Mouse (Mus musculus) liver, embryonic 15.5 days (tissue): Measurements from ENCODE around the gene Smok3a. TPM values are rescaled to one million over a fixed set of nuclear protein-coding genes. Genes with fewer than 3 reads are reported as not detected.
A peak's percentile ranks its signal among the peaks of the same experiment; 100 is the strongest.
"Not testable (repeated sequence)": the region's sequence is repeated elsewhere in the genome, so short reads cannot be mapped to it uniquely, and the experiment has no call there.

ENCODE experiments used
- ATAC-seq: fragments of 200-750 bp; cut with Nextera tagmentation; 2 replicates; pipeline ENCODE4 v1.8.0; 2017; ENCODE audit warnings: moderate number of reproducible peaks, mild to moderate bottlenecking, moderate library complexity; ENCODE audit not compliant: insufficient read depth
- H3K27ac ChIP-seq: fragments of 300-500 bp; sonication (generic); replicated peaks from 2 replicates; pipeline ENCODE4 v1.5.1; 2015; ENCODE audit warnings: mild to moderate bottlenecking, inconsistent platforms
- H3K27me3 ChIP-seq: fragments of 300-500 bp; sonication (generic); 2 replicates; pipeline ENCODE4 v1.6.1; 2015; ENCODE audit warnings: mild to moderate bottlenecking, inconsistent platforms
- H3K36me3 ChIP-seq: fragments of 300-500 bp; sonication (generic); replicated peaks from 2 replicates; pipeline ENCODE4 v1.6.1; 2015; ENCODE audit warnings: moderate library complexity, mild to moderate bottlenecking, inconsistent platforms
- H3K4me1 ChIP-seq: fragments of 300-500 bp; sonication (generic); replicated peaks from 2 replicates; pipeline ENCODE4 v1.6.1; 2015; ENCODE audit warnings: inconsistent platforms
- H3K4me2 ChIP-seq: fragments of 300-500 bp; sonication (generic); 2 replicates; pipeline ENCODE4 v1.6.1; 2015; ENCODE audit warnings: moderate library complexity, mild to moderate bottlenecking, inconsistent platforms
- H3K4me3 ChIP-seq: fragments of 300-500 bp; sonication (generic); replicated peaks from 2 replicates; pipeline ENCODE4 v1.5.1; 2015; ENCODE audit warnings: mild to moderate bottlenecking, inconsistent platforms
- H3K9ac ChIP-seq: fragments of 300-500 bp; sonication (generic); 2 replicates; pipeline ENCODE4 v1.6.1; 2015; ENCODE audit warnings: moderate library complexity, mild to moderate bottlenecking, inconsistent platforms
- H3K9me3 ChIP-seq: fragments of 300-500 bp; sonication (generic); replicated peaks from 2 replicates; pipeline ENCODE4 v1.6.1; 2016; ENCODE audit warnings: inconsistent platforms
- WGBS: fragments of 180-500 bp; shearing (Covaris S2); methylation state at CpG from one replicate; pipeline ENCODE4 v1.1.7; 2015; ENCODE audit warnings: mixed read lengths; ENCODE audit not compliant: insufficient replicate concordance; 5-methylcytosine and 5-hydroxymethylcytosine counted together
- polyA plus RNA-seq: library from polyadenylated mRNA; unstranded; fragments of >200 nt; fragmentation: Nextera tagmentation; extraction: Ambion mirVana; gene quantifications from 2 replicates; pipeline ENCODE4 v1.2.1, GENCODE M21; 2015

Smok3a gene
- polyA plus RNA-seq, 1 experiment from 2014 or later, result not detected

- Histone ChIP-seq H3K36me3 (no peaks in the 10 kb centered on the region), H3K9me3 (no peaks in the 10 kb centered on the region), H3K4me3 (no peak overlapping the region), H3K27me3 (no peaks in the 10 kb centered on the region), H3K9ac (no peak overlapping the region), H3K4me1 (0 out of 2 replicates have a peak, but pooled peaks cover 2% of the 10 kb centered on the region), H3K4me2 (no peak overlapping the region), H3K27ac (no peak overlapping the region)
- ATAC-seq, result no peak
Observed at GRCm38 (mm10) chr5:138016997-138017396, 4.1 kb upstream of the Smok3a start.

GRCm38 (mm10) chr5:138019577-138019976 is 1.5 kb upstream of the Smok3a start:
- H3K9ac ChIP-seq, H3K4me2 ChIP-seq, H3K27me3 ChIP-seq, H3K4me3 ChIP-seq, H3K36me3 ChIP-seq, ATAC-seq, H3K27ac ChIP-seq, H3K4me1 ChIP-seq, H3K9me3 ChIP-seq: not testable (repeated sequence)
- 61% methylated on average over 4 of the region's 4 CpGs for WGBS

- not testable (repeated sequence) for H3K9ac ChIP-seq, H3K36me3 ChIP-seq, H3K4me1 ChIP-seq, H3K27me3 ChIP-seq, H3K9me3 ChIP-seq, H3K27ac ChIP-seq, H3K4me2 ChIP-seq, H3K4me3 ChIP-seq, ATAC-seq
- no CpG with 5 or more reads among the region's 5 CpGs for WGBS
Observed at GRCm38 (mm10) chr5:138052894-138053293, 31.8 kb downstream of the Smok3a start, which contains the start of gene Smok3c. Smok3c (plus strand) TSS chr5:138053194.

- H3K27me3 ChIP-seq, result no peaks in the 10 kb centered on the region
- H3K4me2 ChIP-seq, result no peak overlapping the region
- no peak overlapping the region for H3K4me3 ChIP-seq
- no peak overlapping the region for H3K27ac ChIP-seq
- no peak overlapping the region for H3K9ac ChIP-seq
- H3K4me1 ChIP-seq, result no peaks in the 10 kb centered on the region
- no peak for ATAC-seq
- WGBS, result 70% methylated on average over 4 of the region's 4 CpGs
- H3K9me3 ChIP-seq, result no peaks in the 10 kb centered on the region
- no peaks in the 10 kb centered on the region for H3K36me3 ChIP-seq
Observed at GRCm38 (mm10) chr5:138073803-138074202, 52.7 kb downstream of the Smok3a start.

GRCm38 (mm10) chr5:138075684-138076083 is 54.6 kb downstream of the Smok3a start:
- Histone ChIP-seq H3K9me3 (no peaks in the 10 kb centered on the region), H3K27ac (no peak overlapping the region), H3K4me1 (no peaks in the 10 kb centered on the region), H3K36me3 (no peaks in the 10 kb centered on the region), H3K4me2 (no peak overlapping the region), H3K4me3 (no peak overlapping the region), H3K27me3 (no peaks in the 10 kb centered on the region), H3K9ac (no peak overlapping the region)
- no peak for ATAC-seq
- WGBS, result 50% methylated on average over 3 of the region's 3 CpGs

GRCm38 (mm10) chr5:138076148-138076547 is 55.1 kb downstream of the Smok3a start:
- no peak overlapping the region for H3K4me3 ChIP-seq
- no peak overlapping the region for H3K27ac ChIP-seq
- no peaks in the 10 kb centered on the region for H3K4me1 ChIP-seq
- H3K9me3 ChIP-seq, result no peaks in the 10 kb centered on the region
- no peak overlapping the region for H3K9ac ChIP-seq
- no peak overlapping the region for H3K4me2 ChIP-seq
- no peak for ATAC-seq
- H3K27me3 ChIP-seq, result no peaks in the 10 kb centered on the region
- H3K36me3 ChIP-seq, result no peaks in the 10 kb centered on the region
- 35% methylated on average over 2 of the region's 2 CpGs for WGBS

- 72% methylated on average over 5 of the region's 5 CpGs for WGBS
- H3K36me3 ChIP-seq, result no peaks in the 10 kb centered on the region
- no peak for ATAC-seq
- H3K9me3 ChIP-seq, result no peaks in the 10 kb centered on the region
- H3K4me1 ChIP-seq, result peaks cover 13% of the 10 kb centered on the region
- no peaks in the 10 kb centered on the region for H3K27me3 ChIP-seq
- no peak overlapping the region for H3K4me3 ChIP-seq
- H3K9ac ChIP-seq, result no peak overlapping the region
- H3K4me2 ChIP-seq, result no peak overlapping the region
- H3K27ac ChIP-seq, result no peak overlapping the region
Observed at GRCm38 (mm10) chr5:138080456-138080855, 59.4 kb downstream of the Smok3a start.

GRCm38 (mm10) chr5:138081446-138081845 is 60.4 kb downstream of the Smok3a start:
- no peak for ATAC-seq
- WGBS, result 75% methylated on average over 9 of the region's 9 CpGs

GRCm38 (mm10) chr5:138083318-138083900 is 62.3 kb downstream of the Smok3a start:
- Histone ChIP-seq H3K4me1 (peaks cover 40% of the 10 kb centered on the region), H3K27me3 (no peaks in the 10 kb centered on the region), H3K36me3 (peaks cover 13% of the 10 kb centered on the region; the same call in 1 of the 2 replicates), H3K4me3 (no peak overlapping the region), H3K9me3 (no peaks in the 10 kb centered on the region), H3K4me2 (no peak overlapping the region), H3K9ac (no peak overlapping the region), H3K27ac (peak overlapping the region; percentile 87)
- ATAC-seq, result no peak
- WGBS, result 57% methylated on average over 2 of the region's 2 CpGs

More at GRCm38 (mm10) chr5:138081446-138081845, 60.4 kb downstream of the Smok3a start:
- Histone ChIP-seq H3K4me1 (peaks cover 20% of the 10 kb centered on the region), H3K36me3 (no peaks in the 10 kb centered on the region), H3K9me3 (no peaks in the 10 kb centered on the region), H3K9ac (no peak overlapping the region), H3K27me3 (no peaks in the 10 kb centered on the region), H3K4me3 (no peak overlapping the region), H3K27ac (no peak overlapping the region), H3K4me2 (no peak overlapping the region)

- 77% methylated on average over 2 of the region's 2 CpGs for WGBS
- Histone ChIP-seq H3K4me2 (no peak overlapping the region; the same call in 1 of the 2 replicates), H3K9ac (no peak overlapping the region), H3K4me3 (no peak overlapping the region), H3K27ac (peak overlapping the region; percentile 87), H3K4me1 (peaks cover 45% of the 10 kb centered on the region), H3K36me3 (peaks cover 13% of the 10 kb centered on the region; the same call in 1 of the 2 replicates), H3K27me3 (no peaks in the 10 kb centered on the region), H3K9me3 (no peaks in the 10 kb centered on the region)
- no peak for ATAC-seq
Observed at GRCm38 (mm10) chr5:138083936-138084335, 62.9 kb downstream of the Smok3a start.
